Mouse (Mus musculus) liver, embryonic 16.5 days (tissue): Measurements from ENCODE around the gene Olfr524. TPM values are rescaled to one million over a fixed set of nuclear protein-coding genes. Genes with fewer than 3 reads are reported as not detected.

Experiments used
- ATAC-seq: fragments of 200-750 bp; cut with Nextera tagmentation; 2 replicates; pipeline ENCODE4 v1.8.0; 2017; ENCODE audit warnings: low read depth, mild to moderate bottlenecking, moderate number of reproducible peaks, moderate library complexity
- H3K27ac ChIP-seq: fragments of 300-500 bp; sonication (generic); 2 replicates; pipeline ENCODE4 v1.5.1; 2014; ENCODE audit warnings: mild to moderate bottlenecking, low read length
- H3K27me3 ChIP-seq: fragments of 300-500 bp; sonication (generic); 2 replicates; pipeline ENCODE4 v1.6.1; 2014; ENCODE audit warnings: low read depth, low read length, mixed read lengths; ENCODE audit not compliant: control insufficient read depth, insufficient read depth
- H3K36me3 ChIP-seq: fragments of 300-500 bp; sonication (generic); 2 replicates; pipeline ENCODE4 v1.6.1; 2014; ENCODE audit warnings: mild to moderate bottlenecking; ENCODE audit not compliant: control insufficient read depth, insufficient read depth
- H3K4me1 ChIP-seq: fragments of 300-500 bp; sonication (generic); 2 replicates; pipeline ENCODE4 v1.6.1; 2014; ENCODE audit warnings: low read depth, low read length, mixed read lengths; ENCODE audit not compliant: control insufficient read depth
- H3K4me2 ChIP-seq: fragments of 300-500 bp; sonication (generic); 2 replicates; pipeline ENCODE4 v1.6.1; 2014; ENCODE audit warnings: low read depth, low read length, mixed read lengths
- H3K4me3 ChIP-seq: fragments of 300-500 bp; sonication (generic); 2 replicates; pipeline ENCODE4 v1.5.1; 2014; ENCODE audit warnings: low read depth, mild to moderate bottlenecking, low read length
- H3K9ac ChIP-seq: fragments of 300-500 bp; sonication (generic); 2 replicates; pipeline ENCODE4 v1.6.1; 2014; ENCODE audit warnings: low read depth, low read length
- H3K9me3 ChIP-seq: fragments of 300-500 bp; sonication (generic); replicated peaks from 2 replicates; pipeline ENCODE4 v1.6.1; 2016; ENCODE audit warnings: low read length; ENCODE audit not compliant: control insufficient read depth
- WGBS: fragments of 180-500 bp; shearing (Covaris S2); extraction: QIAGEN DNeasy Blood & Tissue Kit; methylation state at CpG from one replicate; pipeline ENCODE4 v1.1.7; 2014; ENCODE audit not compliant: insufficient replicate concordance; 5-methylcytosine and 5-hydroxymethylcytosine counted together
- polyA plus RNA-seq: library from polyadenylated mRNA; unstranded; fragments of >200 nt; fragmentation: Nextera tagmentation; extraction: Ambion mirVana; gene quantifications from 2 replicates; pipeline ENCODE4 v1.2.1, GENCODE M21; 2015

Olfr524 gene
- polyA plus RNA-seq, 1 experiment from 2014 or later = not detected

- 10% methylated on average over 1 of the region's 1 CpGs for WGBS
Observed at GRCm38 (mm10) chr7:140172936-140173335, 32.8 kb downstream of the Olfr524 start, which contains the start of gene Olfr523. Gene Olfr523 (plus strand): TSS chr7:140173217.

GRCm38 (mm10) chr7:140170863-140171262 lies 34.9 kb downstream of the Olfr524 start:
- H3K4me1 ChIP-seq = no peaks in the 10 kb centered on the region
- no peaks in the 10 kb centered on the region for H3K36me3 ChIP-seq
- H3K27ac ChIP-seq = no peak overlapping the region
- no peak overlapping the region for H3K9ac ChIP-seq
- no peak overlapping the region for H3K4me3 ChIP-seq
- no peak for ATAC-seq
- 79% methylated on average over 3 of the region's 3 CpGs for WGBS
- H3K4me2 ChIP-seq = no peak overlapping the region
- H3K27me3 ChIP-seq = no peaks in the 10 kb centered on the region
- H3K9me3 ChIP-seq = no peaks in the 10 kb centered on the region

More at GRCm38 (mm10) chr7:140172936-140173335, 32.8 kb downstream of the Olfr524 start, which contains the start of gene Olfr523:
- Histone ChIP-seq H3K9me3 (no peaks in the 10 kb centered on the region), H3K4me3 (no peak within 1 kb of the TSS), H3K36me3 (no peaks in the 10 kb centered on the region), H3K4me2 (no peak within 1 kb of the TSS), H3K4me1 (no peaks in the 10 kb centered on the region), H3K27ac (no peak within 1 kb of the TSS), H3K27me3 (no peaks in the 10 kb centered on the region), H3K9ac (no peak within 1 kb of the TSS)
- no peak for ATAC-seq

GRCm38 (mm10) chr7:140169386-140169785 lies 36.4 kb downstream of the Olfr524 start:
- H3K27ac ChIP-seq = no peak overlapping the region
- H3K4me2 ChIP-seq = no peak overlapping the region
- no peak overlapping the region for H3K9ac ChIP-seq
- no peaks in the 10 kb centered on the region for H3K4me1 ChIP-seq
- no peak overlapping the region for H3K4me3 ChIP-seq
- H3K27me3 ChIP-seq = no peaks in the 10 kb centered on the region
- H3K9me3 ChIP-seq = no peaks in the 10 kb centered on the region
- 66% methylated on average over 4 of the region's 4 CpGs for WGBS
- ATAC-seq = no peak
- no peaks in the 10 kb centered on the region for H3K36me3 ChIP-seq

- H3K27me3 ChIP-seq = no peaks in the 10 kb centered on the region
- H3K36me3 ChIP-seq = no peaks in the 10 kb centered on the region
- H3K9ac ChIP-seq = no peak overlapping the region
- no peak overlapping the region for H3K4me3 ChIP-seq
- ATAC-seq = no peak
- WGBS = 23% methylated on average over 1 of the region's 1 CpGs
- H3K27ac ChIP-seq = no peak overlapping the region
- H3K4me2 ChIP-seq = no peak overlapping the region
- H3K9me3 ChIP-seq = no peaks in the 10 kb centered on the region
- H3K4me1 ChIP-seq = no peaks in the 10 kb centered on the region
Observed at GRCm38 (mm10) chr7:140167950-140168349, 37.8 kb downstream of the Olfr524 start.

- Histone ChIP-seq H3K4me2 (no peak within 1 kb of the TSS), H3K27me3 (no peaks in the 10 kb centered on the region), H3K9me3 (no peaks in the 10 kb centered on the region), H3K4me3 (no peak within 1 kb of the TSS), H3K9ac (no peak within 1 kb of the TSS), H3K27ac (no peak within 1 kb of the TSS), H3K36me3 (no peaks in the 10 kb centered on the region), H3K4me1 (no peaks in the 10 kb centered on the region)
- 57% methylated on average over 7 of the region's 7 CpGs for WGBS
- no peak for ATAC-seq
Observed at GRCm38 (mm10) chr7:140164664-140165063, 41.1 kb downstream of the Olfr524 start, which contains the start of gene Olfr522. Gene Olfr522 (minus strand): TSS chr7:140164764.

- no peak overlapping the region for H3K4me3 ChIP-seq
- no peaks in the 10 kb centered on the region for H3K36me3 ChIP-seq
- H3K27me3 ChIP-seq = no peaks in the 10 kb centered on the region; the same call in 1 of the 2 replicates
- no peaks in the 10 kb centered on the region for H3K9me3 ChIP-seq
- no peak overlapping the region for H3K4me2 ChIP-seq
- no peak overlapping the region for H3K9ac ChIP-seq
- H3K4me1 ChIP-seq = no peaks in the 10 kb centered on the region
- ATAC-seq = no peak
- H3K27ac ChIP-seq = no peak overlapping the region
- WGBS = 48% methylated on average over 3 of the region's 3 CpGs
Observed at GRCm38 (mm10) chr7:140160363-140160762, 45.4 kb downstream of the Olfr524 start.

GRCm38 (mm10) chr7:140154218-140154927 lies 51.4 kb downstream of the Olfr524 start, which contains the start of gene Sprn:
Gene Sprn (minus strand): TSS chr7:140154877.
- Histone ChIP-seq H3K27me3 (peaks cover 27% of the 10 kb centered on the region), H3K4me3 (no peak within 1 kb of the TSS), H3K27ac (no peak within 1 kb of the TSS), H3K9me3 (no peaks in the 10 kb centered on the region), H3K9ac (no peak within 1 kb of the TSS), H3K4me1 (no peaks in the 10 kb centered on the region), H3K36me3 (no peaks in the 10 kb centered on the region), H3K4me2 (no peak within 1 kb of the TSS)
- ATAC-seq = no peak
- 8% methylated on average over 28 of the region's 28 CpGs for WGBS

- no peak for ATAC-seq
- WGBS = 20% methylated on average over 4 of the region's 4 CpGs
- no peak overlapping the region for H3K4me2 ChIP-seq
Observed at GRCm38 (mm10) chr7:140153829-140154217, 51.9 kb downstream of the Olfr524 start.

GRCm38 (mm10) chr7:140153383-140153782 lies 52.4 kb downstream of the Olfr524 start:
- Histone ChIP-seq H3K4me3 (no peak overlapping the region), H3K4me1 (no peaks in the 10 kb centered on the region), H3K9me3 (no peaks in the 10 kb centered on the region), H3K36me3 (no peaks in the 10 kb centered on the region), H3K4me2 (no peak overlapping the region), H3K27ac (no peak overlapping the region), H3K27me3 (peaks cover 27% of the 10 kb centered on the region), H3K9ac (no peak overlapping the region)
- WGBS = 9% methylated on average over 28 of the region's 28 CpGs
- no peak for ATAC-seq

More at GRCm38 (mm10) chr7:140153829-140154217, 51.9 kb downstream of the Olfr524 start:
- H3K4me3 ChIP-seq = no peak overlapping the region
- H3K9ac ChIP-seq = no peak overlapping the region
- peaks cover 27% of the 10 kb centered on the region for H3K27me3 ChIP-seq
- H3K9me3 ChIP-seq = no peaks in the 10 kb centered on the region
- H3K27ac ChIP-seq = no peak overlapping the region
- H3K4me1 ChIP-seq = no peaks in the 10 kb centered on the region
- no peaks in the 10 kb centered on the region for H3K36me3 ChIP-seq
